Comparison of ENCODE assay signal across 1 mouse cellular context in genomic region chr10:80957791-80958190, GRCm38 (mm10).
TF ChIP-seq lines count a peak whose summit lies in the region.

No protein-coding gene starts in this region.

TF ChIP-seq in CH12.LX, 34 proteins besides CTCF, POLR2A, EP300 and RAD21:
- TF ChIP-seq SMC3 (IDR thresholded peaks at IDR 0.05; ENCODE audit: low read depth, low read length) (0 out of 2 replicates have a peak, but pooled peaks have one; percentile 8), E2F4 (IDR thresholded peaks at IDR 0.05; ENCODE audit: insufficient replicate concordance, low read depth, low read length) (no peak), MXI1 (IDR thresholded peaks at IDR 0.05; ENCODE audit: low read depth, low read length) (no peak)
